Mouse (Mus musculus): ENCODE measurements at regions not wholly inside any gene's neighbourhood (a gene's known extent, or its start where the extent isn't known, plus 50 kb on each side); places are given as distances from the start of the nearest gene placed in this dataset.

DNA sequence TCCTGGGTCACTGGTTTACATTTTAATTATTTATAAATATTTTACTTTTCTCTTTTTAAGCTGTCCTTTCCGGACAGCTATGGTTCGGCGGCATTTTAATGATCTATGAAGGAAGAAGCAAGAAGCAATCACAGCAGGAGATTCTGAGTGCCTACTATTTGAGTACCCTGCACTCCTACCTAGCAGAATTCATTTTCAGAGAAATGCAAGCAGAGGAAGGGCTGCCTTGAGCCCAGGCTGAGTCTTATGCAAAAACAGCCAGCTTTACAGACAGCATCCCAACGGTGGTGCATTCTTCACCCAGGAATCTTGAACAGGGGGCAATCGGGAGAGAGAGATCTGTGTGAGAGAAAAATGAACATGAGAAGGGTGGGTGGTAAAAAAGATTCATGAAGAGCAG is 97.7 kb upstream of the Ankrd1 start:
- Histone ChIP-seq H3K4me1 (ENCODE audit: insufficient read depth, low read length) (peaks cover 7% of the 10 kb centered on the region; the same call in 1 of the 2 replicates), H3K27me3 (ENCODE audit: insufficient read depth, low read length) (no peaks in the 10 kb centered on the region), H3K4me2 (ENCODE audit: low read depth, low read length) (no peak overlapping the region), H3K9ac (replicated peaks; ENCODE audit: low read length) (no peak overlapping the region), H3K36me3 (ENCODE audit: insufficient read depth, low read length) (no peaks in the 10 kb centered on the region), H3K4me3 (ENCODE audit: low read length) (no peak overlapping the region), H3K9me3 (ENCODE audit: low read length) (no peaks in the 10 kb centered on the region), H3K27ac (no peak overlapping the region)
- TF ChIP-seq CTCF (IDR thresholded peaks at IDR 0.05; ENCODE audit: low read depth) = no peak
- DNase-seq (ENCODE audit: low spot score) (no peak), ATAC-seq (no peak)
- 53% methylated on average over 5 of the region's 5 CpGs for WGBS

DNA sequence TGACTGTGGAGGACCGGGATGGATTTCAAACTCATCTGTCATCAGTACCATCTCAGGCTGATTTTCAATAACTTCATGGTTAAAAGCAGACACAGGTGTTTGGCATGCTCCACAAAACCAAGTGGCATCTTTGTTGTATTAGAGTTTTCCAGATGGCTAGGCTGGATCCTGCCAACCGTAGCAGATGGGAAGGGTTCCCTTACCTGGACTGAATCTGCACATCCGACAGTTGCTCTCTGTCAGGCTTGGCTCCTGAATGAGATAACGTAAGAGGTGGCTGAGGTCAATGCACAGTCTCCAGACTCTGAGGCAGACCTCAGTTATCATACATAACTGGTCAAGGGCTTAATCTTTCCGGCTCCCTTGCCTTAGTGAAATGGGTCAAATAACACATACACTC is 99.0 kb upstream of the Ankrd1 start:
- no peaks in the 10 kb centered on the region for H3K9me3 ChIP-seq (ENCODE audit: low read length)
- H3K27ac ChIP-seq = no peak overlapping the region
- H3K4me1 ChIP-seq (ENCODE audit: insufficient read depth, low read length) = peaks cover 4% of the 10 kb centered on the region; the same call in 1 of the 2 replicates
- no peak for TF ChIP-seq CTCF (IDR thresholded peaks at IDR 0.05; ENCODE audit: low read depth)
- no peak overlapping the region for H3K9ac ChIP-seq (replicated peaks; ENCODE audit: low read length)
- no peak overlapping the region for H3K4me2 ChIP-seq (ENCODE audit: low read depth, low read length)
- ATAC-seq (peak; percentile 57), DNase-seq (ENCODE audit: low spot score) (peak; percentile 45)
- 61% methylated on average over 5 of the region's 5 CpGs for WGBS
- no peaks in the 10 kb centered on the region for H3K27me3 ChIP-seq (ENCODE audit: insufficient read depth, low read length)
- H3K36me3 ChIP-seq (ENCODE audit: insufficient read depth, low read length) = no peaks in the 10 kb centered on the region
- no peak overlapping the region for H3K4me3 ChIP-seq (ENCODE audit: low read length)

GRCm38 (mm10) chr19:36221104-36221503 is 101.2 kb upstream of the Ankrd1 start:
- DNase-seq (ENCODE audit: low spot score) (no peak), ATAC-seq (no peak)
- Histone ChIP-seq H3K9ac (replicated peaks; ENCODE audit: low read length) (no peak overlapping the region), H3K27ac (no peak overlapping the region), H3K4me3 (ENCODE audit: low read length) (no peak overlapping the region), H3K27me3 (ENCODE audit: insufficient read depth, low read length) (no peaks in the 10 kb centered on the region), H3K9me3 (ENCODE audit: low read length) (no peaks in the 10 kb centered on the region), H3K4me2 (ENCODE audit: low read depth, low read length) (no peak overlapping the region), H3K36me3 (ENCODE audit: insufficient read depth, low read length) (no peaks in the 10 kb centered on the region), H3K4me1 (ENCODE audit: insufficient read depth, low read length) (no peaks in the 10 kb centered on the region)
- TF ChIP-seq CTCF (IDR thresholded peaks at IDR 0.05; ENCODE audit: low read depth) = no peak
- 83% methylated on average over 2 of the region's 2 CpGs for WGBS

- H3K4me3 ChIP-seq (ENCODE audit: low read length) = no peak overlapping the region
- DNase-seq (ENCODE audit: low spot score) = no peak
- H3K27me3 ChIP-seq (ENCODE audit: insufficient read depth, low read length) = no peaks in the 10 kb centered on the region
- no peaks in the 10 kb centered on the region for H3K4me1 ChIP-seq (ENCODE audit: insufficient read depth, low read length)
- H3K36me3 ChIP-seq (ENCODE audit: insufficient read depth, low read length) = no peaks in the 10 kb centered on the region
- no peak overlapping the region for H3K27ac ChIP-seq
- no peaks in the 10 kb centered on the region for H3K9me3 ChIP-seq (ENCODE audit: low read length)
- H3K9ac ChIP-seq (replicated peaks; ENCODE audit: low read length) = no peak overlapping the region
- TF ChIP-seq CTCF (IDR thresholded peaks at IDR 0.05; ENCODE audit: low read depth) = no peak
- no peak for ATAC-seq
- H3K4me2 ChIP-seq (ENCODE audit: low read depth, low read length) = no peak overlapping the region
Observed at GRCm38 (mm10) chr19:36221596-36221995, 101.7 kb upstream of the Ankrd1 start.

DNA sequence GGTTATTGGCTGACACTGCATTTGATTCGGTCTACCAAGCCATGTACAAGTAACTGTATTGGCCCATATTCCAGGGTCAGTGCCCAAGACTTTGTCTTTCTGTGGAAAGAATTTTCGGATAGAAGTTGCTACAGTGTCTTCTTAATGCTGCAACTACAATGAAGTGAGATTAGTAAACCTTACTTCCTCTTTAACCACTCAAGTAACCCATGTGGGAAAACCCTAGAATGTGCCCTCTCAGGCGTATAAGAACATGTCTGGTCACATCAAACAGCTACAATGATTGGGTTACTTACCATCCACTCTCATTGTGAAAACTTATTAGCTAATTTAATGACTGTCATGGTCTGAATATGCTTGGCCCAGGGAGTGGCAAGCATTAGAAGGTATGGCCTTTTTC is 102.3 kb upstream of the Ankrd1 start:
- no peak overlapping the region for H3K4me2 ChIP-seq (ENCODE audit: low read depth, low read length)
- no peak overlapping the region for H3K4me3 ChIP-seq (ENCODE audit: low read length)
- H3K9me3 ChIP-seq (ENCODE audit: low read length) = no peaks in the 10 kb centered on the region
- DNase-seq (ENCODE audit: low spot score) (no peak), ATAC-seq (no peak)
- no peak overlapping the region for H3K27ac ChIP-seq
- TF ChIP-seq CTCF (IDR thresholded peaks at IDR 0.05; ENCODE audit: low read depth) = no peak
- H3K27me3 ChIP-seq (ENCODE audit: insufficient read depth, low read length) = no peaks in the 10 kb centered on the region
- no peak overlapping the region for H3K9ac ChIP-seq (replicated peaks; ENCODE audit: low read length)
- no peaks in the 10 kb centered on the region for H3K36me3 ChIP-seq (ENCODE audit: insufficient read depth, low read length)
- WGBS = 88% methylated on average over 3 of the region's 3 CpGs
- H3K4me1 ChIP-seq (ENCODE audit: insufficient read depth, low read length) = no peaks in the 10 kb centered on the region

DNA sequence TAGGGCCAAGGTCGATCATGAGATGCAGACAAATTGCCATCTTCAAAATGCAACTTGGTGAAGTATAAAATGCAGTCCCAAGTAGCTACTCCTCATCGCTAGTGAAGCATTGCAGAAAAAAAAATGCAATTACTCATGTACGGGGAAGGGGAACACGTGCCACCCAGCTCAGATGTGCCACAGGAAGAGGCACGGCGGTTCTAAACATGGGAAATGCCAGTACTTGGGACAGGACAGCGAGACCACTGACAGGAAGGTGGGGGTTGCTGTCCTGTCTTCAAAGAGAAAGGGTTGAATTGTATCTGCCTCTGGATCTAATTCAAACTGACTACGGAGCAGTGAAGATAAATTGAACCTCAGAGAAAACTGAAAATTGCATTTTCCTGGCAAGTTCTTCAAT is 104.6 kb upstream of the Ankrd1 start:
- no peaks in the 10 kb centered on the region for H3K36me3 ChIP-seq (ENCODE audit: insufficient read depth, low read length)
- no peak for ATAC-seq
- no peak for DNase-seq (ENCODE audit: low spot score)
- WGBS = 64% methylated on average over 8 of the region's 8 CpGs
- no peak overlapping the region for H3K4me2 ChIP-seq (ENCODE audit: low read depth, low read length)
- no peak overlapping the region for H3K9ac ChIP-seq (replicated peaks; ENCODE audit: low read length)
- no peak overlapping the region for H3K4me3 ChIP-seq (ENCODE audit: low read length)
- H3K4me1 ChIP-seq (ENCODE audit: insufficient read depth, low read length) = no peaks in the 10 kb centered on the region
- no peak overlapping the region for H3K27ac ChIP-seq
- no peaks in the 10 kb centered on the region for H3K9me3 ChIP-seq (ENCODE audit: low read length)
- no peaks in the 10 kb centered on the region for H3K27me3 ChIP-seq (ENCODE audit: insufficient read depth, low read length)
- no peak for TF ChIP-seq CTCF (IDR thresholded peaks at IDR 0.05; ENCODE audit: low read depth)

- no peaks in the 10 kb centered on the region for H3K9me3 ChIP-seq (ENCODE audit: low read length)
- no peaks in the 10 kb centered on the region for H3K36me3 ChIP-seq (ENCODE audit: insufficient read depth, low read length)
- no peak overlapping the region for H3K9ac ChIP-seq (replicated peaks; ENCODE audit: low read length)
- no peaks in the 10 kb centered on the region for H3K27me3 ChIP-seq (ENCODE audit: insufficient read depth, low read length)
- no peak for DNase-seq (ENCODE audit: low spot score)
- no peak overlapping the region for H3K4me2 ChIP-seq (ENCODE audit: low read depth, low read length)
- ATAC-seq = no peak
- no peak overlapping the region for H3K27ac ChIP-seq
- H3K4me3 ChIP-seq (ENCODE audit: low read length) = no peak overlapping the region
- TF ChIP-seq CTCF (IDR thresholded peaks at IDR 0.05; ENCODE audit: low read depth) = no peak
- 95% methylated on average over 2 of the region's 2 CpGs for WGBS
- no peaks in the 10 kb centered on the region for H3K4me1 ChIP-seq (ENCODE audit: insufficient read depth, low read length)
Observed at GRCm38 (mm10) chr19:36225612-36226011, 105.7 kb upstream of the Ankrd1 start.

Measured in hindbrain, postnatal 0 days (tissue).